Mouse (Mus musculus) CD4-positive naive resting alpha-beta T cell, adult 57 days (primary cell): Measurements from ENCODE around the gene Nim1k. TPM values are rescaled to one million over a fixed set of nuclear protein-coding genes. Genes with fewer than 3 reads are reported as not detected.

Experiments used
- total RNA-seq: library from RNA; stranded (reverse); gene quantifications from one replicate; pipeline ENCODE4 v1.2.4, GENCODE M21; 2023

Gene Nim1k
- 1.2 TPM for total RNA-seq

GRCm38 (mm10) chr13:119755681-119756471, at the start of gene Nim1k:
Gene Nim1k, minus strand, starts transcription at chr13:119755882.

GRCm38 (mm10) chr13:119790761-119791579, 35.3 kb upstream of the Nim1k start, which contains the start of gene Zfp131:
Gene Zfp131, minus strand, starts transcription at chr13:119790889.

GRCm38 (mm10) chr13:119690039-119690728, 65.5 kb downstream of the Nim1k start, which contains the start of gene Hmgcs1:
Gene Hmgcs1, plus strand, starts transcription at chr13:119690379.

Other genes with a start within 250 kb of the Nim1k start
- not detected for gene Ccl28, start 132.1 kb downstream of the Nim1k start, total RNA-seq
- 52.6 TPM for gene Hmgcs1, start 65.5 kb downstream of the Nim1k start, total RNA-seq
- gene Zfp131, start 35.0 kb upstream of the Nim1k start, total RNA-seq = 62.9 TPM
- gene AF067063, start 74.3 kb upstream of the Nim1k start, total RNA-seq = not detected
- gene D13Ertd608e, start 80.1 kb upstream of the Nim1k start, total RNA-seq = not detected
- gene Tcstv1, start 138.9 kb upstream of the Nim1k start, total RNA-seq = not detected
- gene Gm21761, start 173.4 kb upstream of the Nim1k start, total RNA-seq = not detected
- not detected for gene B020031M17Rik, start 194.9 kb upstream of the Nim1k start, total RNA-seq